Mouse (Mus musculus): ENCODE results near the gene Atp5h.

Atp5h gene

DNA sequence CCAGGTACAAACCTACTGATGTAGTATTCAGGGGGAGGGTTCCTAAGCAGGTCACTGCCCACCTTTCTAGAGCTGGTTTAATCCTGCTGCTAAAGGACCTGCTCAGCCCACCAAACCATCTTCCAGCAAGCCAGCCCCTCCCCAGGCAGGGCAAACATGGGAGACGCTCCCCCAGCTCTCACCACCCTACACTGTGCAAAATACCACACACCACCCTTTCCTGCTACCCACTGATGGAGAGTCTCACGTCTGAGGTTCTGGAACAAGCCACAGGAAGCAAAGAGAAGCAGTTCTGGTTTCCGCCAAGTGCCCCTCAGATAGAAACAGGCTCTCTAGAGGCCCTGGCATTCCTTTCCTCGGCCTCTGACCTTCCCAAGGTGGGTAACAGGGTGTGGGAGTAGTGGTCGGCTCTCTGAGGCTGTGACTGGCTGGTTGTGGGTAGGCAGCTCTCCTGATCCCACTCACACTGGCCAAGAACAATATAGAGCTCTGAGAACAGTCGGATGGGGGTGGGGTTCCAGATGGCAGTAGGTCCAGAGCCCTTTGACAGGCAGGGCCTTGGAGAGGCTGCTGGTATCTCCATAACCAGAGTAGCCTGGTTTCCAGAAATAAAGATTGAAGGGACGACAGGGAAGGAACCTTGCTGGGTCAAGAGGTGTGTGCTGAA, 53.6 kb downstream of the Atp5h start:
- no peak for DNase-seq (ENCODE audit: low spot score in 2 of 2)
